Mouse (Mus musculus): ENCODE measurements around the gene Cemip2. TPM values are rescaled to one million over a fixed set of nuclear protein-coding genes. Genes with fewer than 3 reads are reported as not detected.

Gene Cemip2
- polyA plus RNA-seq (2012; rRNA removed): 7.5 and 8.1 TPM in 2 replicates

DNA sequence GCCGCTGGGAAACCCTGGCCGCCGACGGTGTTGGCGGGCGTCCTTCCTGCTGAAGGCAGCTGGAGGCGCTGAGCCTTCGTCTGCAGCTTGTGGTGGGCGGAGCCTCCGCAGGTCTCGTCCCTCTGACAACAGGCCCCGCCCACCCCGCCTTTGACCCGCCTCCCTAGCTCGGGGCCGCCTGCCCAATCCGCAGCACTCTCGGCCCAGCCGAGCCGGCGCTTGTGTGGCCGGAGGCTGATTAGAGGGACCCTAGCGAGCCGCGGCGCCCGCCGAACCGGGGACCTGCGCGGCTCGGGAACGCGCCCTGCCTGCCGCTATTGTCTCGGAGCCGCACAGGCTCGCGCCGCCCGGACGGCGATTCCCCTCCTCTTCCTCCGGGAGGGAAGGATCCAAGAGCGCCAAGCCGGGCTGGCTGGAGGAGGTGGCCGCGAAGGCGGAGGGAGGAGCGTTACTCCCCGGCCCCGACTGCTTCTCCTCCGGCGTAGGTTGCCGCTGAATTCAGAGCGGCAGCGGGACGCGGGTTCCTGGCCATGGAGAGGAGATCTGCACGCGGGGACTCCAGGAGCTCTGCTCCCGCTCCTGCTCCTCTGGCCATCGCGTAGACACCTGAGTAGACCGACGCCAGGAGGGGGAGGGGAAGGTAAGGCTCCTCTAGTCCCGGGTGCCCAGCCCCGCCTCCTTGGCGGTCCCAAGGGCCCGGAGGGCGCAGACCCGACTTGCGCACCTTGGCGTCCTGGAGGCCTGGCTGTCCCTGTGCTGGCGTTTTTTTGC is at the start of gene Cemip2:
Cemip2 (plus strand) TSS at position 196 of the 771 bp plus-strand sequence.
- peak; percentile 87 to 96 for DNase-seq (ENCODE audit: extremely low spot score in 1 of 2, low spot score in 1 of 2)

DNA sequence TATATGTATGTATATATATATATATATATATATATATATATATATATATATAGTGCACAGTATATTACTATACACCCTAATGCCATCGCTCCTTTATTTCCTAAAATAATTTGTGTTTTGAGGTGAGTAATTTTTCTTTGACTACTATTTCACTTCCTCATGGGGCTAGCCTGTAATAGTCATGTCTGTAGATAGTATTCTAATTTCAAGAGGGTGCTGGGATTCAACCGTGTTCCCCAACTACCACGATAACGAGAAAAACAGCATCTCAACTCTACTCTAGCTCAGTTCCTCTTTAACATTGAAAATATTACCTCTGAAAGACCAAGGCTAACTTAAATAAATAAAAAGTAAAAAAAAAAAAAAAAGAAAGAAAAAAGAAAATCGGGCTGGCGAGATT is 49.8 kb upstream of the Cemip2 start:
- DNase-seq (ENCODE audit: extremely low spot score in 1 of 2, low spot score in 1 of 2): no peak

- no peak for DNase-seq (ENCODE audit: extremely low spot score in 1 of 2, low spot score in 1 of 2)
These were observed 46.3 kb upstream of the Cemip2 start for GRCm38 (mm10) chr19:21731887-21732286.

- DNase-seq (ENCODE audit: extremely low spot score in 1 of 2, low spot score in 1 of 2): no peak
These were observed 45.0 kb upstream of the Cemip2 start for GRCm38 (mm10) chr19:21733176-21733575.

DNA sequence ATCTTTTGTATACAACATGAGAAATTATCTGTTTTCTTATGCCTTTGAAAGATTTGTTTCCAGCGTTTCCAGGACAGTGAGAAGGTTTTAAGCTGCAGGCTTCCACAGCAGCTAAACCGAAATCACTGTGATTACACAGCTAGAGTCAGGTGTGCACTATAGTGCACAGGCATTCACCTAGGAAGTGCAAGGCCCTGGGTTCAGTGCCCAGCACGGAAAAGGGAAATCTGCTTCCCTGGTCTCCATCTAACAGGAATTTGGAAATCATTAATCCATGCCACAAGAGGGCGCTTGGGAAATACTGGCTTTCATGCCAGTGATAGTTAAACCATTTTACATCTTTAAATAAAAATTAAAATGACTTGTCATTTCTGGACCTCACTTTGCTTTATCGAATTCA is 44.0 kb upstream of the Cemip2 start:
- DNase-seq (ENCODE audit: extremely low spot score in 1 of 2, low spot score in 1 of 2): peak in 1 of 2 experiments; percentile 78

DNA sequence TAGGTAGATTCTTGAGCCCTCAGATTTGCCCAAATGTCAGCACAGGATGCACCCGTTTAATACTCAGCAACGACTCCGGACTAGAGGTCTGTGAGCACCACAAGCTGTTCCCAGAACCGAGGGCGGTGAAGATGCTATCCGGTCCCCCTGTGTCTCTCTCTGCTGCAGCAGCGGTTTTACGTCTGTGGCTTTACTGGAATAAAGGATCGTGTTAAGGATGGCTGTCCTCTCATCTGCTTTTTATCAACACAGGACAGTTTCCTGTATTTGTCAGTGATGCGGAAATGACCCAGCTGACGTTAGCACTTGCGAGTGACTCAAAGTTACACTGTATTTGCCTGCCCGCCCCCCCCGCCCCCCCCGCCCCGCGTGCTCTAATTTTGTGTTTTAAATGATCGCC is 40.7 kb upstream of the Cemip2 start:
- DNase-seq (ENCODE audit: extremely low spot score in 1 of 2, low spot score in 1 of 2): no peak

DNA sequence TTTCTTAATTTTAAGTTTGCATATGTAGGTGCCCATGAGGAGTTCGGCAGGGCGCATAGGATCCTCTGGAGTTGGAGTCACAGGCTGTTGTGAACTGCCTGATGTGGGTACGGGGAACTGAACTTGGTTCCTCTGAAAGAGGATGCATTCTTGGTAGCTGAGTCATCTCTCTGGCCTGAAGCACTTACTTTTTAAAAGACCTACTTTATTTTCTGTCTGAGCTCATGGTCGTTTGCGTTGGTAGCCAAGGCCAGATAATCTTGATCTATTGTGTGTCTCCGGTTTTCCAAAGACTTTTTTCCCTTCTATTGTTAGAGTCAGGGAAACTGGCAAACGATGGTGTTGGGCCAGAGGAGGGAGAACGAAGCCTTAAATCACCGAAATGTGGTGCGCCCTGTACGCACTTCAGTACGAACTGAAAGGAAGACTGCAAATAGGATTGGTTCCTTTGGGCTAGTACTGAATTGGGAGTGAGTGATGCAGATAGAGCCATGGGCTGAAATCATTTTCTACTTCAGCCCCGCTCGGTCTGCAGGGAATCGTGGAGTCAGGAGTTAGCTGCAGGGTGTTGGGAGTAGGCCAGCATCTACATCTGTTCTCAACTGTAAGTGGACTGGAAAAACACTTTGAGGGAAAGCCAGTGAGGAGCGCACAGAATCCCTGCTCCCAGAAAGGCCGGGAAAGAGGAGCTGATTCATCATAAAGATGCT is 40.1 kb upstream of the Cemip2 start:
- peak in 1 of 2 experiments; percentile 34 for DNase-seq (ENCODE audit: extremely low spot score in 1 of 2, low spot score in 1 of 2)

DNA sequence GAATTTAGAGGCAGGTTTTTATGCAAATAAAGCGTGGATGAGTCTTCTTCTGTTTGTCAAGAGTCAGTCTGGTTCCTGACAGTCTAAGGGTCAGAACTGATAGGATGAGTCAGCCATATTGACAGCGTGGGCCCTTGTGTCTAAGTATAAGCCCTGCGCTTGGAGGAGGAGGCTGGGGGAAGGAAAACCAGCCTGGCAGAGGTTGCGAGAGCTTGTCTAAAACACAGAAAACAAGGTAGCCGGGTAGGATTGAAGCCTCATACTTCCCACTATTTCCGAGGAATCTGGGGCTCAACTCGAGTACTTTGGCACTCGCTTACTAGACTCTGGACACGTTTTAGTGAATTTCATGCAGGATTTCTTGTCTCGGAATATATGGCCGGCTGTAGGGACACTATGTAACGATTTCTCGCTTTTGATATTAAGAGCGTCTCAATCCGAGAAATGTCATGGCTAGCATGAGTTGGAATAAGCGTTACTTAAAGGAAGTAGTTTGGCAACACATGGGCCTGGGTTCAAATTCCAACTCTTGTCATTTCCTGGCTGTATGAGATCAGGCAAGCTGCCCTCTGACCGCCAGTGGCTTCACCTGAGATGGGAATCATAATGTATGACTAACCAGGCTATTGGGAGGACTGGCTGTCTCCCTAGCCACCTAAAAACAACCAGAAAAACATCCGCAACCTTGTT is 39.4 kb upstream of the Cemip2 start:
- DNase-seq (ENCODE audit: extremely low spot score in 1 of 2, low spot score in 1 of 2): peak; percentile 29 to 74

GRCm38 (mm10) chr19:21742138-21742537 is 36.0 kb upstream of the Cemip2 start:
- DNase-seq (ENCODE audit: extremely low spot score in 1 of 2, low spot score in 1 of 2): peak in 1 of 2 experiments; percentile 58

DNA sequence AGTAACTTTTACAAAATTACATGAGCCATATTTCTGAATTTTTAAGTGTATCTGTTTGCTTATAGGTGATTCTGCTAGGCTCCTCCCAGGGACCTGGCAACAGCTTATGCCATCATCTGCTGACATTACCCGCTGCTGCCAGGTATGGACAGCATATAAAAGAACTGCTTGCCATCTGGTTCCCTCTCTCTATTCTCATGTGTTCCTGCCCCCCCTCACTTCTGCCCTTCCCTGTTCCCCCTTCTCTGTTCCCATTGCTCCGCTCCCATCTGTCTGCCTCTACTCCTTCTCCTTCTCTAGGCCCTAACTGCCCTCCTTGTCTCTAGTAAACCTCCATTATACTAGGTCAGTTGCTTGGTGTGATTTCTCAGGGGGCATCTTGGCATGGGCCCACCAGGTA is 32.6 kb upstream of the Cemip2 start:
- no peak for DNase-seq (ENCODE audit: extremely low spot score in 1 of 2, low spot score in 1 of 2)

GRCm38 (mm10) chr19:21747356-21747755 is 30.8 kb upstream of the Cemip2 start:
- DNase-seq (ENCODE audit: extremely low spot score in 1 of 2, low spot score in 1 of 2): peak in 1 of 2 experiments; percentile 81

GRCm38 (mm10) chr19:21750154-21750553 is 28.0 kb upstream of the Cemip2 start:
- no peak for DNase-seq (ENCODE audit: extremely low spot score in 1 of 2, low spot score in 1 of 2)

- no peak for DNase-seq (ENCODE audit: extremely low spot score in 1 of 2, low spot score in 1 of 2)
These were observed 16.5 kb upstream of the Cemip2 start for GRCm38 (mm10) chr19:21761676-21762075.

DNA sequence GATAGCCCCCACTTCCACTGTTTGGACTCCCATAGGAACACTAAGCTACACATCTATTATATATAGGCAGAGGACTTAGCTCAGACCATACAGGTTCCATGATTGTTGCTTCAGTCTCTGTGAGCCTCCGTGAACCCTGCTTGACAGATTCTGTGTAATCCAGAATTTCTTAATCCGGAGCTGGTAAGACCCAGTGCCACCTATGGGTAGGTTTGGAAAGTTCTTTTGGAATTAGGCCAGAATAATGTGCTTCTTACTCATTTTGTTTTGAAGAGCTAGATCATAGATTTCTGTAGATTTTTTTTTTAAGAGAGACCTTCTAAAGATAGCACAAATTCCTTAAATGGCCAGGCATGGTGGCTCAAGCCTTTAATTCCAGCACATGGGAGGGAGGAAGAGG is 14.1 kb upstream of the Cemip2 start:
- DNase-seq (ENCODE audit: extremely low spot score in 1 of 2, low spot score in 1 of 2): no peak

DNA sequence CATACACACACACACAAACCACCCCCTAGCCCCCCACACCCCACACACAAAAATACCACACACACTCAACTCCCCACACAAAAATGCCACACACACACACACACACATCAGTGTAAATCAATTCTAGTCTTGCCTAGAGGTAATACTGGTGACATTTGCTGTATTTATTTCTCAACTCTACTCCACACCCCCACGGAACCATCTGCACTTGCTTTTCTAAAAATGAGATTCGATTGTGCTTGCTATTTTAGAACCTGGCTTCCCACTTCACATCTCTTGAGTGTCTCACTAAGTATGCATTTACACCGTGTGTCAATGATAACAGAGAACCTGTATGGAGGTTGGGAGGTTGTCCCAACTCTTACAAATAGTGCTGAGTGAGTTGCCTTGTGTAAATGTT is 13.4 kb upstream of the Cemip2 start:
- DNase-seq (ENCODE audit: extremely low spot score in 1 of 2, low spot score in 1 of 2): peak; percentile 79 to 85

DNA sequence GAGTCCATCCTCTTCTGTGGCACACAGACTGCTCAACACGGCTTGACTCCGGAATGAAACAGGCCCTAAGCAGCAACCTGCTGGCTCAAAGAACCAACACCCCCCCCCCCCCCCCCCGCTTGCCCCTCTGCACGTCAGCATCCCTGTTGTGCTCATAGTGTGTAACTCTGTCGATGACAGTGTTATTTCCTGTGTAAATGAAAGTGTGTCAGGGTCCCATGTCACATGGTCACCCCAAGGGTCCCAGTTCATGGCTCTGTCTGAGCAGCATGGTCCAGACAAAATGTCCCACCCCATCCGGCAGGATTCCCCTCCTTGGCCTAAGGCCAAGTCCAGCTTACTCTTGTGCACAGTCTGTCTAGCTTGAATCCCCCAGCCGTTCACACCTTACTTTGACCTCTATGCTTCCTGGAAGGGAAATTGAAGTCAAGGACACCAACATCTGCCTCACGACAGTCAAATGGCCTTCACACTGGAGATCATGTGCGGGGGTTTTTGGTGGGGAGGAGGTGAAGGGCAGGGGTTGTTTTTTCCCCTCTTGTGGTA is 10.6 kb upstream of the Cemip2 start:
- DNase-seq (ENCODE audit: extremely low spot score in 1 of 2, low spot score in 1 of 2): no peak

DNA sequence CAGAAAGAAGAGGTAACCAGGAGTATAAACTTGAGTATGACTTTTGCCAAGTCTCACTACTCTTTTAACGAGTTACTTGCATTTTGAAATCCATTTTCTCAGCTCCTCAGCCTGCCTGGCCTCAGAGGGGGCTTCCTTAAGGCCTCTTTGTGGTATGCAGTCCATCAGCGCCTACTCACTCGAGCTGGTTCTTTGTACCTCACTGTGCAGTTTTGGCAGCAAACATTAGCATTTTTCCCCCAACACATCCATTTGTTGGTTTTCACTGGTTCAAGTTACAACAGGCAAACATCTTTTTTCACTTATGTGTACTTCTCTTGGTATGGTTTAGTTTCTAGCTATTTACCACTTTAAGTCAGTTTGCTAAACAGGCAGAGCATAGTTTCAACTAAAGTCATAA is 8.3 kb upstream of the Cemip2 start:
- DNase-seq (ENCODE audit: extremely low spot score in 1 of 2, low spot score in 1 of 2): no peak

DNA sequence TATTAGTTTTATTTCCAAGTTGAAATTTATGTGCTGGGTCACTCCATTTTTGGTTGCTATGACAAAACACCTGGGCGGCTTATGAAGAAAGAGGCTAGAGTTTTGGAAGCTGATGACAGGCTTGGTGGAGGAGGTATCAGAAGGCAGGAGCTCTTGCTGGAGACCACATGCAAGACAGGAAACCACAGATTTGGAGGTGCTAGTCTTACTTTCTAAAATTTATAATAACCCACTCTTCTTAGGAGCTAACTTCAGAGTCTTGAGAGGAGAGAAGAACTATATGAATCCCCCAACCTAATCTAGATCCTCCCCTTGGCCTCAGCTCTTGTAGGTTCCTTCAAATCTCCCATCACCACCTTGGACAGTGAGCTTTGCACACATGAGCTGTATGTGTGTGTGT is 6.6 kb upstream of the Cemip2 start:
- no peak for DNase-seq (ENCODE audit: extremely low spot score in 1 of 2, low spot score in 1 of 2)

DNA sequence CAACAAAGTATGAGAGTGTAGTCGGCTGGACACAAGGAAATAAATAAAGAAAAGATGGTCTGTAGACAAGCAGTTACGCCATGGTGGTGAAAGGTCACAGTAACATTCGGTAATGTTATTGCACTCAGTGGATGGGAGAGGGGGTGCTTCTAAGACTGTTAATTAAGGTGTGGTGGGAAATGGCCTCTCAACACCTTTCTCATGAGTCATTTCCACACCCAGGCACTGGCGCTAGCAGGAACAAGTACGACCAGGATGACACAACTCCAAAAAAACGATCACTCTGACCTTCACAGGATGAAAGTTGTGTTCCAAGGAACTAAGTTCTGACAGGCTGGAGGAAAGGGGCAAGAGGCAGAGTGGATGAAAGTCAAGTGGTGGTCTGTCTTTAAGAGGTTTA is 4.5 kb upstream of the Cemip2 start:
- no peak for DNase-seq (ENCODE audit: extremely low spot score in 1 of 2, low spot score in 1 of 2)

- DNase-seq (ENCODE audit: extremely low spot score in 1 of 2, low spot score in 1 of 2): peak in 1 of 2 experiments; percentile 38
These were observed 2.5 kb upstream of the Cemip2 start for GRCm38 (mm10) chr19:21775629-21776028.

GRCm38 (mm10) chr19:21776671-21777070 is 1.5 kb upstream of the Cemip2 start:
- peak in 1 of 2 experiments; percentile 35 for DNase-seq (ENCODE audit: extremely low spot score in 1 of 2, low spot score in 1 of 2)
